Mouse (Mus musculus) heart, embryonic 12.5 days (tissue): Measurements from ENCODE around the gene Lrpprc. TPM values are rescaled to one million over a fixed set of nuclear protein-coding genes. Genes with fewer than 3 reads are reported as not detected.

Source experiments
- polyA plus RNA-seq: library from polyadenylated mRNA; unstranded; fragments of >200 nt; fragmentation: Nextera tagmentation; extraction: Ambion mirVana; gene quantifications from 2 replicates; pipeline ENCODE4 v1.2.1, GENCODE M21; 2016

Lrpprc gene
- polyA plus RNA-seq, 1 experiment from 2014 or later, result 73.9 TPM

Other genes with a start within 250 kb of the Lrpprc start
- gene Dync2li1, start 164.3 kb downstream of the Lrpprc start, polyA plus RNA-seq, result 9.6 and 10.1 TPM in 2 replicates
- gene Abcg8, start 114.5 kb downstream of the Lrpprc start, polyA plus RNA-seq, result not detected in 2 replicates
- gene Abcg5, start 107.8 kb downstream of the Lrpprc start, polyA plus RNA-seq, result 0.39 and 0.42 TPM in 2 replicates
- 73.9 and 78.9 TPM in 2 replicates for gene Ppm1b, start 166.0 kb upstream of the Lrpprc start, polyA plus RNA-seq
- gene Slc3a1, start 237.6 kb upstream of the Lrpprc start, polyA plus RNA-seq, result 0.10 TPM in 1 of 2 replicates, not detected in the other